In genomic region chr2:44926683-44927481, GRCm38 (mm10) we compare ENCODE assay signal across 8 mouse cellular contexts. TPM values are rescaled to one million over a fixed set of nuclear protein-coding genes. Genes with fewer than 3 reads are reported as not detected.
DNase-seq lines count a peak whose midpoint lies in the region; ATAC-seq lines count a peak whose summit lies in the region.

No protein-coding gene starts in this region.

- no peaks in the 10 kb centered on the region for H3K4me1 ChIP-seq in intestine, embryonic 16.5 days (ENCODE audit: control insufficient read depth, insufficient read depth, low read length)
- H3K4me1 ChIP-seq in midbrain, embryonic 10.5 days: peaks cover 18% of the 10 kb centered on the region

- WGBS in intestine, embryonic 16.5 days: under 1% methylated on average over 54 of the region's 95 CpGs
- WGBS in midbrain, embryonic 10.5 days: 2% methylated on average over 81 of the region's 95 CpGs

- no peaks in the 10 kb centered on the region for H3K36me3 ChIP-seq in intestine, embryonic 16.5 days (ENCODE audit: control insufficient read depth, insufficient read depth, low read length)
- no peaks in the 10 kb centered on the region for H3K36me3 ChIP-seq in midbrain, embryonic 10.5 days

- peak overlapping the region; percentile 84 for H3K4me2 ChIP-seq in intestine, embryonic 16.5 days (ENCODE audit: low read depth, low read length)

- peak overlapping the region; percentile 78 for H3K4me3 ChIP-seq in intestine, embryonic 16.5 days (ENCODE audit: low read length)
- H3K4me3 ChIP-seq in midbrain, embryonic 10.5 days: peak overlapping the region; percentile 88

- ATAC-seq in intestine, embryonic 16.5 days: peak; percentile 97

- peak overlapping the region; percentile 99 for H3K27ac ChIP-seq in intestine, embryonic 16.5 days (ENCODE audit: low read length)
- H3K27ac ChIP-seq in midbrain, embryonic 10.5 days (replicated peaks): peak overlapping the region; percentile 97

- H3K9ac ChIP-seq in intestine, embryonic 16.5 days (ENCODE audit: low read depth, low read length): peak overlapping the region; percentile 94

- peak; percentile 94 for DNase-seq in adrenal gland, postnatal 10 days
- peak; percentile 95 for DNase-seq in embryo, embryonic 9.5 days (ENCODE audit: extremely low spot score)
- peak; percentile 73 to 88 for DNase-seq in gastrocnemius, postnatal 4 days (ENCODE audit: low spot score in 2 of 2)
- DNase-seq in left cerebral cortex, postnatal 36 days (ENCODE audit: low spot score in 2 of 2): peak; percentile 90 to 92
- DNase-seq in midbrain, embryonic 10.5 days (ENCODE audit: low spot score): peak; percentile 93
- peak; percentile 90 to 93 for DNase-seq in right cerebral cortex, postnatal 36 days (ENCODE audit: low spot score in 2 of 2)
- DNase-seq in urinary bladder, postnatal 4 days (ENCODE audit: low spot score in 2 of 2): peak; percentile 87 to 93

- intact Hi-C loops in left cerebral cortex, postnatal 36 days (cut with DNase I): loop anchor here (2.0 to 5.0 kb wide), 3 partner anchors 50 to 370 kb away; no protein-coding TSS in a partner anchor

- no peaks in the 10 kb centered on the region for H3K27me3 ChIP-seq in intestine, embryonic 16.5 days (replicated peaks; ENCODE audit: control insufficient read depth, insufficient read depth, low read length)
- H3K27me3 ChIP-seq in midbrain, embryonic 10.5 days (ENCODE audit: low read depth, poor library complexity, severe bottlenecking): no peaks in the 10 kb centered on the region

- H3K9me3 ChIP-seq in intestine, embryonic 16.5 days (ENCODE audit: control insufficient read depth, low read length): no peaks in the 10 kb centered on the region
- no peaks in the 10 kb centered on the region for H3K9me3 ChIP-seq in midbrain, embryonic 10.5 days (replicated peaks)

RNA-seq across cellular contexts. Expression of gene Gtdc1, which starts 0.6 kb away (rescaled TPM):
- total RNA-seq in adrenal gland, postnatal 10 days (2021): 10 to 100 TPM; 12.8 to 20.2 TPM
- 10 to 100 TPM; 39.2 to 41.0 TPM for total RNA-seq in gastrocnemius, postnatal 4 days (2021)
- polyA plus RNA-seq in intestine, embryonic 16.5 days (2015; fragmentation: Nextera tagmentation; extraction: Ambion mirVana): 6.6 and 9.2 TPM in 2 replicates
- 10 to 100 TPM; 87.1 TPM for total RNA-seq in left cerebral cortex, postnatal 36 days (2021)
- 10.8 and 13.7 TPM in 2 replicates for polyA plus RNA-seq in midbrain, embryonic 10.5 days (2016; fragmentation: Nextera tagmentation; extraction: Ambion mirVana)

Comparison
In these comparisons a context has a peak if more than half of its experiments do, and no peak if none do; other contexts are left out.
1. Peak in every context shown above with its lines: DNase-seq, ATAC-seq, H3K4me3 ChIP-seq and H3K27ac ChIP-seq.